Mouse (Mus musculus) testis, postnatal 14 days (tissue): ENCODE measurements at regions not wholly inside any gene's neighbourhood (a gene's known extent, or its start where the extent isn't known, plus 50 kb on each side); places are given as distances from the start of the nearest gene placed in this dataset.
"Not testable (repeated sequence)": the region's sequence is repeated elsewhere in the genome, so short reads cannot be mapped to it uniquely, and the experiment has no call there.

Experiments used
- DNase-seq: peaks from one replicate; pipeline ENCODE4 v3.0.0; 2021; ENCODE audit warnings: low spot score

DNA sequence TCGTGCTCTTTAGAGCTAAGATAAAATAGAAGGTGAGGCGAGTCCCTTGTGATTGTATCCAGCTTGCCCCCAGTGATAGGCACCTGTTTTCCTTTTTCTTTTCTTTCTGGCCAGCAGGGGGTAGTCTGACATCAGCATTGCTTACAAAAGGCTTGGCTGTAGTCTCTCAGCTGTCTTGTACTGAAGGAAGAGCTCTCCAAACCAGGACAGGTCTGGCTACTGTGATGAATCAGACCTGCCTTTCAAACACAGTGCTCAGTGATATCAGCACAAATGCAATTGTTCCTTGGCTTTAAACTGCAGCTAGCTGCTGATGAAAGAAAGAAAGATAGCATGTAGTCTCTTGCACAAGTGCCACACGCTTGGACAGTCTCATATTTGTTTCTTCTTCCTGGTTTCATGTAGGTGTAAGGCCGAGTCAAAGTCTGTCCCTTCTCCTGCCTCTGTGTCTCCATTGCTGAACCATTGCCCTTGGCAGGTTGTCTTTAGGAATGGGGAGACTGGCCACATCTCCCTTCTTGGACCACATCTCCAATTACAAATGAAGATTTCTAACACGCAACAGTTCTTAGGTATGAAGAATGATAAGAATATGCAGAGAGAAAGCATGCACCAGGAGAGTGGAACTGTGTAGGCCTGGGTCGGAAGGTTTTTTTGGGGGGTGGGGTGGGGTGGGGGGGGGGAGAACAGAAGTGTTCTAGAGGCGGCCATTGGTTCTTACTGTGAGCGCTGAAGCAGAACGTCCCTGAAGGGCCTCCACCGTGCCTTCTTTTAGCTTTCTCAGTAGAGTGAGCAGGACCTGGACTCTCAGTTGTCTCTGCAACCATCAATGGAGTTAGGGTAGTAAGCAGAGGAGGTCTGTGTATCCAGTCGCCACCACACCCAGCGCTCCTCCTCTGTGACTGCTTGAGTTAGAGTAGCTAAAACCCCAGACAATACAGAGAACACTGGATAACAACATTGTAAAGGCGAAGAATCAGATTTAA, 200.9 kb downstream of the Faxc start:
- no peak for DNase-seq

GRCm38 (mm10) chr4:22133547-22134495, 202.7 kb downstream of the Faxc start:
- no peak for DNase-seq

GRCm38 (mm10) chr4:22140122-22140521, 209.0 kb downstream of the Faxc start:
- no peak for DNase-seq

DNA sequence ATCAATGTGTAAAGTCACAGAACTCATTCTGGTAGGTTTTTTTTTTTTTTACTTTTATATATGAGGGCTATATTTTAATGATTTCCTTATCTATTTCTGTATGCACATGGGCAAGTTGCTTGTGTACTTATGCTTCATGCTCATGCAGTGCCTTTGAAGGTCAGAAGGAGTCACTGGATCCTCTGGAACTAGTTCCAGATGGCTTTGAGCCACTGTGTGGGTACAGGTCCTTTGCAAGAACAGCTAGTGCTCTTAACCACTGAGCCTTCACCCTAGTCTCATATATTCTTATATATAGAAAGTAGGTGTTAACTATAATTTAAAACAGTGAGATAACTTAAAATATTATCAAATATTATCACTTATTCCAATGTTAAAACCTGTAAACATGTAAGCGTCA, 212.4 kb downstream of the Faxc start:
- no peak for DNase-seq

- DNase-seq: not testable (repeated sequence)
Measured at GRCm38 (mm10) chr4:22144834-22145233, 212.5 kb upstream of the Fbxl4 start.

DNA sequence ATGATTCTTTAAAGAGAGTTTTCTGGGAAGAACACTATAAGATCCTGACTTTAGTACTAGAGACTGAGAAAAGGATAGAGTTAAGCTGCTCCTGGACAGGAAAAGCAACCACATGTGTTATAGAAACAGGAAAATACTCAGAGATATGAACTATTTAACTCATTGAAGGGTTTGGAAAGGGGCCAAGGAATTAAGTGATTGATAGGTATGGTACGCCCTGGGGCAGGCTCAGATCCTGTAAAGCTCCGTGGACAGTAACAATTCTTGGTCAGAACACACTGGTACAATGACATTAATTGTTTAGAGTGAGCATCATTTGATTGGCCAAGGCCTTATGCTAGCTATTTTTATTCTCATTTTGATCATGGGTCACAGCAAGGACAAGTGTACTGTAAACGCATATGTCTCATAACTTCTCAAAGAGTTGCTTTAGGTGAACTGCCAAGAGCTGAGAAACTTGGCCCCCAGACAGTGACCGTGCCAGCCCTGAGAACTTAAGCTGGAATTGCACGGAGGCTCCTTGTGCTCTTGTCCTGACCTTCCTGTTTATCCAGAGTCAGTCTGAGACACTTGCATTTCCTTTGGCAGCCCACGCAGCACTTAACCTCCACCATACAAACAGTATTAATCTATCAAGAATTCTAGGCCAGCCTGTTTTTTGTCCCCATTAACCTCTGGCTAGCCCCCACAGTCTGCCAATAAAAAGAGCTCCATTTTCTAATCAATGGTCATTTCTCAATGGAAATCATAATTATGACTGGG, 210.5 kb upstream of the Fbxl4 start:
- no peak for DNase-seq

- no peak for DNase-seq
Measured at GRCm38 (mm10) chr4:22151899-22152493, 205.3 kb upstream of the Fbxl4 start.

GRCm38 (mm10) chr4:22152971-22153544, 204.3 kb upstream of the Fbxl4 start:
- no peak for DNase-seq

- DNase-seq: no peak
Measured at GRCm38 (mm10) chr4:22153620-22154019, 203.7 kb upstream of the Fbxl4 start.

- DNase-seq: no peak
Measured at GRCm38 (mm10) chr4:22186422-22186821, 170.9 kb upstream of the Fbxl4 start.

DNA sequence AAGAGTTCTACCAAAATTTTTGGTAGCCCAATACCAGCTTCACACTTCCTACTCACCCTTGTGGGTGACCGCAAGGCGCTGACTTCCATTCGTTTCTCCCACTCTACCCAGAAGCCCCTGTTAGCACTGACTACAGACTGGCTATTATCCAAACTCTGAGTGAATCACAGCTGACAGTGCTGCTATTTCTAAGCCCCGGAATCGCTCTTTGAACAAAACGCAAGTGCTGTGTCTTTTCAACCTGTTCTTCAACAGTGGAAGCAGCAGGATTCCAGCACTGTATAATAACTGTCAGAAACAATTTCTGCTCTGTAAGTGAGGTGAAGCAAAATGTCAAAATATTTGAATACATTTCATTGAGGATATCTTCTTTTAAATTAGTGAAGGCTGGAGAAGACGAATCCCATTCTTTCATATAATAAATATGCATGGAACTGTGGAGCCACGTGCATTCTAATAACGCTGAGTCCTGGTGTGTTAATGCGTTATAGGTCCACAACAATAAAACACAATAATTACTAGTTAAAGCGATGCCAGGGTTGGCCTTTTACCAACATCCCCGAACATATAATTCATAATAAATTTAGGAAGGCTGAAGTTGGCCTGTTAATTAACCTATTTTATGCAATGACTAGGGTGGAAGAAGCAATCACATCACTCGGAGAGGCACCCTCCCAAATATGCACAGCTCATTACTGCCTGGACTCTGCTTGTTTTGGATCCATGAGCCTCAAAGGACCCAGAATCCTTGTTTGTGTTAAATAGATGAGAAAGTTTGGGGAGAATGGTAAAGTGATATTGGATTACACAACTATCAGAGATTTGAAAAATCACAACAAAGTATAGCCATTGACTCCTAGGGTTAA, 169.0 kb upstream of the Fbxl4 start:
- no peak for DNase-seq

DNA sequence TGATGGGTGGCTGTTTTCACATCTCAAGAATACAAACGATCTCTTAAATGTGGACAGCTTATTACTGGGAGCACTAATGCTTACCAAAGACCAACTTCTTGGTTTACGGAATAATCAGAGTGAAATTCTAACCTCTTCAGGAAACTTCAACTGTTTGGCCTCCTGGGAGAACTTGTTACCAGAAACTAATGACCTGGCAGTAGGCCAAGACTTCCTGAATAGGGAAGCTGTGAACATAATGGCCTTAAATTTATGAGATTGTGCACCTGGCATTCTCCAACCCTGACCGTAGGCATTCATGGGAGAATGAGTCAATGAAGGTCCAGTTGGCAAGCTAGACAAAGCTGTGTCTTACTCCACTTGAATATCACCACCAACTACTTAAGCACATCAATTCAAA, 160.8 kb upstream of the Fbxl4 start:
- no peak for DNase-seq

DNA sequence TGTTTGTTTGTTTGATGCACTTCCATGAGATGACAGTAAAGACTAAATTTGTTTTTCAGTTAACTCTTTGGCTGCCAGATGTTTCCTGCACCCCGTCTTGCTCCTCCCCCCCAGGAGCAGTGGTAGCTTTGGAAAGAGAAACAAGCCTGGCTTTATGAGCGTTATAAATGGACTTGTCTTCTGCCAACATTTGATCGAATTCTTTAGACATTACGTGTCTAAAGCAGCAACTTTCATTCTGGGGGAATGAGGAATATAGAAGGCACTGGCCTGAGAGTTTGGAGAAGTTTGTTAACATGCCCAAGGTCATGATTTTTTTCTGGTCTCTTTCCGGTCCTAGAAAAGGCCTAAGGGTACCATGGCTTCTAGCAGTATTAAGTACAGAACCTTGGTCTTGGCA, 148.8 kb upstream of the Fbxl4 start:
- no peak for DNase-seq

DNA sequence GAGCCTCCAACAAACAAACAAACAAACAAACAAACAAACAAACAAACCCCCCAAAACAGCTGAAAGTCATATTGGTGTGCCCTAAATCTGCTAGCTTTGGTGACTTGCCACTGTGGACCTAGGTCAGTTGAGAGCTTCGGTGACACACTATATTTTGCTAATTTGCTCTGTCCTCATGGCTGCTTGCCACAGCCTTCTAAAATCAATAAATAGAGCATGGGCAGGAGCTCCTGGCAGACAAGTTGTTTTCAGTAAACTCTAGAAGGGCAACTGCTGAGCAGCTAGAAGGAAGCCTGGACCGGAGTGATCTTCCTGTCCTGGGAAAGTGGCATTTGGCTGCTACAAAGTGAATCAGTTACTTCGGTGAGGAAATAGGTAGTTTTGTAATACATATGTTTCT, 119.7 kb upstream of the Fbxl4 start:
- DNase-seq: no peak

DNA sequence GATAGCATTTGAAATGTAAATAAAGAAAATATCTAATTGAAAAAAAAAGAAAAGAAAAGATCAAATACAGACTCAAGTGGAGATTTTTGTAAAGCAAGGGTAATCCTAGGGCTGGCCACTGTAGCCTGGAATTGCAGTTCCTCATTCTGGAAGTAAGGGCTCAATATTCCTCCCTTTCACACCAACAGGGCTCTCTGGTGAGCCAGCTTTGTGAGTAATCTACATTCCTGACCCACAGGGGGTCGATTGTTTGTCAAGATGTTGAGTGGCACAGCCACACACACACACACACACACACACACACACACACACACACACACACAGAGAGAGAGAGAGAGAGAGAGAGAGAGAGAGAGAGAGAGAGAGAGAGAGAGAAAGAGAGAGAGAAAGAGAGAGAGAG, 107.1 kb upstream of the Fbxl4 start:
- DNase-seq: not testable (repeated sequence)

GRCm38 (mm10) chr4:22263903-22264302, 93.4 kb upstream of the Fbxl4 start:
- peak; percentile 16 for DNase-seq

DNA sequence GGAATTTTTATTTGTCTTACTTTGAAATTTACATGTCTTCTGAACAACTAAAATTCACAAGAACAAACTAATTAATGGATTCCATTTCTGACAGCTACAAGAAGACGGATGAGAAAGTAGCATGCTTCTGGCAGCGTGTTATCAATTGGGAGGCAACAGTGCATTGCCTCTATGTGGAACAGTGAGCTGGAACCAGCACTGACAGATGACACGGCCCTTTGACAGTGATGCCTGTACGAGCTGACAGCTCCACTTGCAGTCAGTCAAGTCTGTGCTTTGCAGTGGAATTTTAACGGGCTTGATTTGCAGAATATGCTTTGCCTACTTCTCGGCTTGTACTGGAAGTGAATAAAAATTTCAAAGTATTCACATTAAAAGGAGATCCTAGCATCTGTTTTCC, 88.3 kb upstream of the Fbxl4 start:
- DNase-seq: no peak

GRCm38 (mm10) chr4:22274178-22274577, 83.2 kb upstream of the Fbxl4 start:
- DNase-seq: no peak

- no peak for DNase-seq
Measured at GRCm38 (mm10) chr4:22282536-22283323, 74.6 kb upstream of the Fbxl4 start.
